Mouse (Mus musculus) thymus, adult 2 months (tissue): Measurements from ENCODE around the gene Umad1.

ENCODE experiments used
- CTCF ChIP-seq: fragments of 200-500 bp; IDR thresholded peaks from 2 replicates; pipeline ENCODE4 v1.5.1; 2012; ENCODE audit warnings: mild to moderate bottlenecking, control low read depth, low read length, moderate library complexity, borderline replicate concordance; ENCODE audit not compliant: control insufficient read depth, poor library complexity, insufficient read depth; ENCODE audit errors: extremely low read depth
- POLR2A ChIP-seq: fragments of 200-500 bp; IDR thresholded peaks from 2 replicates; pipeline ENCODE4 v1.6.1; 2012; ENCODE audit warnings: mild to moderate bottlenecking, low read length, control low read depth, moderate library complexity; ENCODE audit not compliant: control insufficient read depth, poor library complexity, insufficient read depth; ENCODE audit errors: extremely low read depth

DNA sequence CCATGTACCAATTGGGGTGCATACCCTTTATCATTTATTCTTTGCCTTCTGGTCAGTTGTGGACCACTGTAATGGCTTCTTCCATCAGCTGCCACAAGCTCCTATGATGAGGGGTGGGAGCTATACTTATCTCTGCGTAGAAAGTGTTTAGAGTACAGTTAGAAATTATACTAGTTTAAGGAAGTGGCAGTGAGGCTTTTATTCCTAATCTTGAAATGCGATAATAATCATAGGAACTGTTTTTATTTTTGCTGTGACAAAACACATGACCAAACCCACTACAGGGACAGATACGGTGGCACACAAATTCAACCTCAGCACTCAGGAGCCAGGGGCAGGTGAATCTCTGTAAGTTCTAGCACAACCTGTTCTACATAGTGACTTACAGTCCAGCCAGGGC, 233.2 kb downstream of the Umad1 start:
- TF ChIP-seq POLR2A (no peak), CTCF (no peak)
